Mouse (Mus musculus): ENCODE data around the gene Thy1. TPM values are rescaled to one million over a fixed set of nuclear protein-coding genes. Genes with fewer than 3 reads are reported as not detected.

Gene Thy1
- total and polyA plus RNA-seq, 2 experiments from 2014 or later = 24.7 to 98.0 TPM

DNA sequence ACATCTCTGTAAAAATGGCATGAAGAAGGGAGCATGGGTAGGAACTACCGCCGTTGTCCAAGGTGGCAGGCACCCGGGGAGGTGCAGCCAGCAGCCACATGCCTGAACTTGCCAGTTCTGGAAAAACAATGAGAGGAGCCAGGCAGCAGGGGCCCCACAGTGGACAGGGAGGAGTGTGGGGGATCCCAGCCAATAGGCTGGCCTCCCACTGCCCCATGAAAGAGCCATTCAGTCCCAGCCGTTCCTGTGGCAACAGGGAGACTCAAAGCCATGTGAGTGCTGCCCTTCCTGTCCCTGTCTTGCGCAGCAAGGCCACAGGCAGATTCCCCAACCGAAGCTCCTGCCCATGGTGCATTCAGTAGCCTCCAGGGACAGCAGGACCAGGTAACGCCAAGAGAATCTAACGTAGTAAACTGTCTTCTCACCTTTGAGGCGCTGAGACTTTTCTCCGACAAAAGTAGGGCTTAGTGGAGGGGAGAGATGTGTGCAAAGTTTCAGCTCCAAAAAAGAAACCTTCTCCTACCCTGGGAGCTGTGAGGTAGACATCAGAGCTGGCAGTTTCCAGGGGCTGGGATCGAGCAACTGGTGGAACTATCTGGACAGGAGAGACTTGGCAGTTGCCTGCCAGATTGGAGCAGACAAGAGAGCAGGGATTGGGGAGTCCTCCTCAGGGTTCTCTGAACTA, 28.9 kb downstream of the Thy1 start:
- no peak for TF ChIP-seq CTCF (IDR thresholded peaks at IDR 0.05)
- H3K4me2 ChIP-seq (ENCODE audit: low read depth, low read length, poor library complexity, severe bottlenecking) = no peak overlapping the region
- 0 out of 2 replicates have a peak, but pooled peaks cover 3% of the 10 kb centered on the region for H3K4me1 ChIP-seq (ENCODE audit: insufficient read depth, low read length)
- H3K27me3 ChIP-seq (ENCODE audit: insufficient read depth, low read length) = no peaks in the 10 kb centered on the region
- H3K27ac ChIP-seq (ENCODE audit: low read depth, low read length) = peak overlapping the region; percentile 77
- 27% methylated on average over 11 of the region's 11 CpGs for WGBS
- peak; percentile 71 for ATAC-seq (ENCODE audit: low FRiP score)
- no peaks in the 10 kb centered on the region for H3K9me3 ChIP-seq (ENCODE audit: low read length)
- H3K36me3 ChIP-seq (ENCODE audit: insufficient read depth, low read length) = no peaks in the 10 kb centered on the region
- DNase-seq (ENCODE audit: low spot score) = peak; percentile 83
- no peak overlapping the region for H3K4me3 ChIP-seq (ENCODE audit: low read depth, low read length)
- H3K9ac ChIP-seq (replicated peaks; ENCODE audit: low read length, poor library complexity, severe bottlenecking) = no peak overlapping the region

DNA sequence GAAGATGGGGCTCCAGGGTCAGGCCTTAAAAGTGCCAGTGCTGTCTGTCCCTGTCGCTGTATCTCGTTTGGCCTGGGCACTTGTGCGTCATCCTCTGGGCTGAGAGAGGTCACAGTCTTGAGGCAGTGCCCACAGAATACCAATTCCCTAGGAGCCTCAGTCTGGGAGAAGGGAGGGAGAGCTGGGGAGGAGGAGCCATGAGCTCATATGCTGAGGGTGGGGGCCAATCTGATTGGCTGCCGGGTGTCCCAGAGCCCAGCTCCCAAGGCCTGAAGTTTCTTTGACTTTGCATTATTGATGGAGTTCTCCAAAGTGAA, 29.4 kb downstream of the Thy1 start:
- H3K9ac ChIP-seq (replicated peaks; ENCODE audit: low read length, poor library complexity, severe bottlenecking) = no peak overlapping the region
- DNase-seq (ENCODE audit: low spot score) = peak; percentile 69
- no peaks in the 10 kb centered on the region for H3K9me3 ChIP-seq (ENCODE audit: low read length)
- no peak overlapping the region for H3K4me2 ChIP-seq (ENCODE audit: low read depth, low read length, poor library complexity, severe bottlenecking)
- H3K4me3 ChIP-seq (ENCODE audit: low read depth, low read length) = no peak overlapping the region
- no peaks in the 10 kb centered on the region for H3K27me3 ChIP-seq (ENCODE audit: insufficient read depth, low read length)
- 15% methylated on average over 4 of the region's 4 CpGs for WGBS
- no peaks in the 10 kb centered on the region for H3K36me3 ChIP-seq (ENCODE audit: insufficient read depth, low read length)
- 0 out of 2 replicates have a peak, but pooled peaks cover 3% of the 10 kb centered on the region for H3K4me1 ChIP-seq (ENCODE audit: insufficient read depth, low read length)
- TF ChIP-seq CTCF (IDR thresholded peaks at IDR 0.05) = no peak
- H3K27ac ChIP-seq (ENCODE audit: low read depth, low read length) = peak overlapping the region; percentile 77
- ATAC-seq (ENCODE audit: low FRiP score) = peak; percentile 73

DNA sequence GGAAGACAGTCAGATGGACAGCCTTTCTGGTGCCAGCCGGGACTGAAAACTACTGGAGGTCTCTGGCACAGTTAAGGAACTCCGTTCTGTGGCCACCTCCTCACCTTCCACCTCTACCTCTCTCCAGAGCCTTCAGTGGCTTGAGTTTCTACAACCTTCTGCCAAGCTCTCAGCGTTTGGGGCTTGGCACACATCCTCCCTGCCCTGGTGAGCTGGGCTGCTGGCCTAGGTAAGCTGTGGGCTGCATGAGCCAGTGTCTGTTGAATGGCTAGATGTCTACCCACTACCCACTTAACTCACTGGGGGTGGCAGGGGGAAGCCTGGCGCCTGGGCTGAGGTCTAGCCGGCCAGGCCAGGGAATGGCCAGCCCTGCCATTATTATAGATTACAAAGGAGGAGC, 29.9 kb downstream of the Thy1 start:
- ATAC-seq (ENCODE audit: low FRiP score) (no peak), DNase-seq (ENCODE audit: low spot score) (no peak)
- H3K36me3 ChIP-seq (ENCODE audit: insufficient read depth, low read length) = no peaks in the 10 kb centered on the region
- H3K27me3 ChIP-seq (ENCODE audit: insufficient read depth, low read length) = no peaks in the 10 kb centered on the region
- H3K9ac ChIP-seq (replicated peaks; ENCODE audit: low read length, poor library complexity, severe bottlenecking) = no peak overlapping the region
- peak overlapping the region; percentile 47 for H3K27ac ChIP-seq (ENCODE audit: low read depth, low read length)
- H3K9me3 ChIP-seq (ENCODE audit: low read length) = no peaks in the 10 kb centered on the region
- peak overlapping the region; percentile 1; the same call in 1 of the 2 replicates for H3K4me2 ChIP-seq (ENCODE audit: low read depth, low read length, poor library complexity, severe bottlenecking)
- TF ChIP-seq CTCF (IDR thresholded peaks at IDR 0.05) = no peak
- no peak overlapping the region for H3K4me3 ChIP-seq (ENCODE audit: low read depth, low read length)
- H3K4me1 ChIP-seq (ENCODE audit: insufficient read depth, low read length) = 0 out of 2 replicates have a peak, but pooled peaks cover under 1% of the 10 kb centered on the region
- 52% methylated on average over 5 of the region's 5 CpGs for WGBS

DNA sequence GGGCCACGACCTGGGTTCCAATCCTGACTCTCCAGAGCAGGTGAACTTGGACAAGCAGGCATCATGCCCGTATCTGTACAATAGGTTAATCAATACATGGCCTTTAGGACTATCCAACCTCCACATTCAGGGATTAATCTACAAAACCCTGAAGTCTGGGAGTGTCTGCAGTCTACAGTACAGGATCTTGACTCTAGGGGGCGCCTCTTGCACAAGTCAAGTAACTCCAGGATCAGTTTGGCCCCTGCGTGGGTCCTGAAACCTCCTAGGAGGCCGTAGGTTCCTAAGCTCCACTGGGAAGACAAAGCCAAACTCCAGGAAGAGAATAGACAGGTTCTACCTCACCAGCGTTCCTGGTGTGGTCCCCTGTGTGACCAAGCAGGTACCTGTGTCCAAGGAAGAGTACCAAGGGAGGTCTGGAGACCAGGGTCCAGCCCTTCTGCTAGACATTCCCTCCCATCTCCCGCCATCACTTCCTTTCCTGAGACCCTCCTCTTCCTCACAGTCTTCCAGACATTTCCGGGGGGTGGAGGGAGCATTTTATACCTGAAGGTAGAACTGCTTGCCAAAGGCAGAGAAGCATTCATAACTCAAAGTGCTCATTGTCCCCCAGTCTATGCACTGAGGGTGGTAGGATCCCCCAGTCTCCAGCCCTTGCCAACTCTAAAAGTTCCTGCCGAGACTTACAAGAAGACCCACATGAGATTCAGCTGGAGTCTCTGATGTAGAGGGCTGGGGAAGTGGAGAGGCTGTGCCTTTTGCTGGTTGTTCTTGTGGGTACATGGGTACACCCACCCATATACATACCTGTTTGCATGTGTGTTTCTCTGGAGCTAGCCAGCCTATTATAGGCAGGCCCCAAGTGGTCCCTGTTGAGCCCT, 31.5 kb downstream of the Thy1 start:
- peak; percentile 26 for TF ChIP-seq CTCF (IDR thresholded peaks at IDR 0.05)
- H3K27ac ChIP-seq (ENCODE audit: low read depth, low read length) = no peak overlapping the region
- ATAC-seq (ENCODE audit: low FRiP score) = no peak
- 63% methylated on average over 9 of the region's 9 CpGs for WGBS
- no peaks in the 10 kb centered on the region for H3K4me1 ChIP-seq (ENCODE audit: insufficient read depth, low read length)
- no peaks in the 10 kb centered on the region for H3K36me3 ChIP-seq (ENCODE audit: insufficient read depth, low read length)
- no peak overlapping the region for H3K9ac ChIP-seq (replicated peaks; ENCODE audit: low read length, poor library complexity, severe bottlenecking)
- H3K9me3 ChIP-seq (ENCODE audit: low read length) = no peaks in the 10 kb centered on the region
- no peak overlapping the region for H3K4me3 ChIP-seq (ENCODE audit: low read depth, low read length)
- DNase-seq (ENCODE audit: low spot score) = no peak
- H3K27me3 ChIP-seq (ENCODE audit: insufficient read depth, low read length) = no peaks in the 10 kb centered on the region
- H3K4me2 ChIP-seq (ENCODE audit: low read depth, low read length, poor library complexity, severe bottlenecking) = no peak overlapping the region

- no peaks in the 10 kb centered on the region for H3K36me3 ChIP-seq (ENCODE audit: insufficient read depth, low read length)
- H3K4me2 ChIP-seq (ENCODE audit: low read depth, low read length, poor library complexity, severe bottlenecking) = no peak overlapping the region
- no peaks in the 10 kb centered on the region for H3K4me1 ChIP-seq (ENCODE audit: insufficient read depth, low read length)
- 77% methylated on average over 24 of the region's 24 CpGs for WGBS
- no peak for ATAC-seq (ENCODE audit: low FRiP score)
- no peak overlapping the region for H3K9ac ChIP-seq (replicated peaks; ENCODE audit: low read length, poor library complexity, severe bottlenecking)
- no peak overlapping the region for H3K27ac ChIP-seq (ENCODE audit: low read depth, low read length)
- no peak overlapping the region for H3K4me3 ChIP-seq (ENCODE audit: low read depth, low read length)
- no peaks in the 10 kb centered on the region for H3K9me3 ChIP-seq (ENCODE audit: low read length)
- no peaks in the 10 kb centered on the region for H3K27me3 ChIP-seq (ENCODE audit: insufficient read depth, low read length)
- no peak for DNase-seq (ENCODE audit: low spot score)
- TF ChIP-seq CTCF (IDR thresholded peaks at IDR 0.05) = no peak
These were observed 32.3 kb downstream of the Thy1 start for GRCm38 (mm10) chr9:44075276-44075995.
